Mouse (Mus musculus): ENCODE measurements around the gene 5031439G07Rik.

The 5031439G07Rik gene

GRCm38 (mm10) chr15:84995041-84995440 lies 6.7 kb upstream of the 5031439G07Rik start:
- DNase-seq (ENCODE audit: low read depth, low spot score) = no peak

- no peak for DNase-seq (ENCODE audit: low read depth, low spot score)
These were observed 6.1 kb upstream of the 5031439G07Rik start for GRCm38 (mm10) chr15:84994498-84994897.

GRCm38 (mm10) chr15:84989771-84990170 lies 1.4 kb upstream of the 5031439G07Rik start:
- DNase-seq (ENCODE audit: low read depth, low spot score) = no peak

- no peak for DNase-seq (ENCODE audit: low read depth, low spot score)
These were observed 747 bp upstream of the 5031439G07Rik start for GRCm38 (mm10) chr15:84989098-84989497.

- peak; percentile 25 for DNase-seq (ENCODE audit: low read depth, low spot score)
These were observed 1.1 kb downstream of the 5031439G07Rik start for GRCm38 (mm10) chr15:84987020-84987815.

- DNase-seq (ENCODE audit: low read depth, low spot score) = no peak
These were observed 2.0 kb downstream of the 5031439G07Rik start for GRCm38 (mm10) chr15:84986171-84987019.

GRCm38 (mm10) chr15:84985516-84986160 lies 2.7 kb downstream of the 5031439G07Rik start:
- no peak for DNase-seq (ENCODE audit: low read depth, low spot score)

GRCm38 (mm10) chr15:84983721-84984120 lies 4.6 kb downstream of the 5031439G07Rik start:
- DNase-seq (ENCODE audit: low read depth, low spot score) = no peak

- DNase-seq (ENCODE audit: low read depth, low spot score) = no peak
These were observed 5.5 kb downstream of the 5031439G07Rik start for GRCm38 (mm10) chr15:84982888-84983287.

- DNase-seq (ENCODE audit: low read depth, low spot score) = no peak
These were observed 6.6 kb downstream of the 5031439G07Rik start for GRCm38 (mm10) chr15:84981609-84982313.

GRCm38 (mm10) chr15:84975729-84976128 lies 12.6 kb downstream of the 5031439G07Rik start:
- no peak for DNase-seq (ENCODE audit: low read depth, low spot score)

GRCm38 (mm10) chr15:84973544-84973871 lies 14.8 kb downstream of the 5031439G07Rik start:
- no peak for DNase-seq (ENCODE audit: low read depth, low spot score)

- no peak for DNase-seq (ENCODE audit: low read depth, low spot score)
These were observed 15.3 kb downstream of the 5031439G07Rik start for GRCm38 (mm10) chr15:84972860-84973543.

GRCm38 (mm10) chr15:84968534-84968933 lies 19.8 kb downstream of the 5031439G07Rik start:
- no peak for DNase-seq (ENCODE audit: low read depth, low spot score)

GRCm38 (mm10) chr15:84965575-84966360 lies 22.6 kb downstream of the 5031439G07Rik start:
- DNase-seq (ENCODE audit: low read depth, low spot score) = peak; percentile 60

- no peak for DNase-seq (ENCODE audit: low read depth, low spot score)
These were observed 23.6 kb downstream of the 5031439G07Rik start for GRCm38 (mm10) chr15:84964771-84965170.

- DNase-seq (ENCODE audit: low read depth, low spot score) = no peak
These were observed 25.8 kb downstream of the 5031439G07Rik start for GRCm38 (mm10) chr15:84962518-84962917.

- no peak for DNase-seq (ENCODE audit: low read depth, low spot score)
These were observed 27.7 kb downstream of the 5031439G07Rik start for GRCm38 (mm10) chr15:84960692-84961091.

- no peak for DNase-seq (ENCODE audit: low read depth, low spot score)
These were observed 28.5 kb downstream of the 5031439G07Rik start for GRCm38 (mm10) chr15:84959891-84960290.

GRCm38 (mm10) chr15:84958331-84958730 lies 30.0 kb downstream of the 5031439G07Rik start:
- no peak for DNase-seq (ENCODE audit: low read depth, low spot score)

Measured in CD4-positive, CD25-positive, alpha-beta regulatory T cell, adult 2 months (primary cell).